Mouse (Mus musculus) T-cell, adult 2 months (primary cell): ENCODE measurements around the gene Arhgef28.

ENCODE experiments used
- DNase-seq: peaks from one replicate; pipeline ENCODE4 v3.0.0; 2022; ENCODE audit warnings: low spot score

The Arhgef28 gene

GRCm38 (mm10) chr13:97959394-97959888 lies 246.8 kb downstream of the Arhgef28 start:
- no peak for DNase-seq

- DNase-seq, result no peak
These were observed 250.5 kb downstream of the Arhgef28 start for GRCm38 (mm10) chr13:97955759-97956158.

GRCm38 (mm10) chr13:97954956-97955496 lies 251.2 kb downstream of the Arhgef28 start:
- no peak for DNase-seq

- no peak for DNase-seq
These were observed 252.2 kb downstream of the Arhgef28 start for GRCm38 (mm10) chr13:97954051-97954450.

- DNase-seq, result no peak
These were observed 252.7 kb downstream of the Arhgef28 start for GRCm38 (mm10) chr13:97953526-97953925.

- no peak for DNase-seq
These were observed 257.4 kb downstream of the Arhgef28 start for GRCm38 (mm10) chr13:97948856-97949255.

GRCm38 (mm10) chr13:97947598-97947997 lies 258.6 kb downstream of the Arhgef28 start:
- DNase-seq, result no peak

- DNase-seq, result no peak
These were observed 259.8 kb downstream of the Arhgef28 start for GRCm38 (mm10) chr13:97946422-97946821.

GRCm38 (mm10) chr13:97941909-97942680 lies 264.1 kb downstream of the Arhgef28 start:
- DNase-seq, result no peak

GRCm38 (mm10) chr13:97941099-97941498 lies 265.1 kb downstream of the Arhgef28 start:
- DNase-seq, result no peak

GRCm38 (mm10) chr13:97939433-97940160 lies 266.6 kb downstream of the Arhgef28 start:
- peak; percentile 25 for DNase-seq

- DNase-seq, result peak; percentile 89
These were observed 267.5 kb downstream of the Arhgef28 start for GRCm38 (mm10) chr13:97938596-97939297.

- DNase-seq, result peak; percentile 42
These were observed 268.3 kb downstream of the Arhgef28 start for GRCm38 (mm10) chr13:97937919-97938318.

- DNase-seq, result no peak
These were observed 278.1 kb downstream of the Arhgef28 start for GRCm38 (mm10) chr13:97928135-97928497.

GRCm38 (mm10) chr13:97927376-97928134 lies 278.7 kb downstream of the Arhgef28 start:
- DNase-seq, result no peak

- no peak for DNase-seq
These were observed 279.9 kb downstream of the Arhgef28 start for GRCm38 (mm10) chr13:97926371-97926770.

GRCm38 (mm10) chr13:97923009-97923408 lies 283.2 kb downstream of the Arhgef28 start:
- DNase-seq, result peak; percentile 9

- DNase-seq, result no peak
These were observed 286.6 kb downstream of the Arhgef28 start for GRCm38 (mm10) chr13:97919590-97919989.

- DNase-seq, result no peak
These were observed 287.9 kb downstream of the Arhgef28 start for GRCm38 (mm10) chr13:97918117-97918900.

GRCm38 (mm10) chr13:97911013-97911412 lies 295.2 kb downstream of the Arhgef28 start:
- DNase-seq, result no peak

GRCm38 (mm10) chr13:97902821-97903220 lies 303.4 kb downstream of the Arhgef28 start:
- no peak for DNase-seq
